Mouse (Mus musculus) heart, adult 11 months (tissue): ENCODE results near the gene Saxo1.

ENCODE experiments used
- DNase-seq: peaks from one replicate; pipeline ENCODE4 v3.0.0; 2022

Gene Saxo1

GRCm38 (mm10) chr4:86558228-86558627, at the start of gene Saxo1:
Saxo1 (minus strand) TSS chr4:86558328.
- peak; percentile 82 for DNase-seq

- no peak for DNase-seq
Observed at GRCm38 (mm10) chr4:86591304-86591703, 33.2 kb upstream of the Saxo1 start.

- no peak for DNase-seq
Observed at GRCm38 (mm10) chr4:86588236-86588635, 30.1 kb upstream of the Saxo1 start.

GRCm38 (mm10) chr4:86580591-86580990, 22.5 kb upstream of the Saxo1 start:
- no peak for DNase-seq

GRCm38 (mm10) chr4:86580056-86580455, 21.9 kb upstream of the Saxo1 start:
- DNase-seq: no peak

- no peak for DNase-seq
Observed at GRCm38 (mm10) chr4:86576630-86577225, 18.6 kb upstream of the Saxo1 start.

- DNase-seq: no peak
Observed at GRCm38 (mm10) chr4:86576120-86576541, 18.0 kb upstream of the Saxo1 start.

GRCm38 (mm10) chr4:86575283-86575983, 17.3 kb upstream of the Saxo1 start, which contains the start of gene Rraga:
Rraga (plus strand) TSS chr4:86575668.
- DNase-seq: peak; percentile 99

- no peak for DNase-seq
Observed at GRCm38 (mm10) chr4:86574939-86575282, 16.8 kb upstream of the Saxo1 start.

- peak; percentile 72 for DNase-seq
Observed at GRCm38 (mm10) chr4:86561061-86561460, 2.9 kb upstream of the Saxo1 start.

- DNase-seq: peak; percentile 54
Observed at GRCm38 (mm10) chr4:86559006-86559405, 878 bp upstream of the Saxo1 start.

GRCm38 (mm10) chr4:86557371-86557770, 757 bp downstream of the Saxo1 start:
- no peak for DNase-seq

GRCm38 (mm10) chr4:86555035-86555707, 3.0 kb downstream of the Saxo1 start:
- DNase-seq: peak; percentile 81

GRCm38 (mm10) chr4:86548332-86548731, 9.8 kb downstream of the Saxo1 start:
- peak; percentile 83 for DNase-seq

GRCm38 (mm10) chr4:86545615-86546014, 12.5 kb downstream of the Saxo1 start:
- DNase-seq: no peak

GRCm38 (mm10) chr4:86543999-86544398, 14.1 kb downstream of the Saxo1 start:
- peak; percentile 45 for DNase-seq

- DNase-seq: peak; percentile 75
Observed at GRCm38 (mm10) chr4:86541573-86541972, 16.6 kb downstream of the Saxo1 start.

GRCm38 (mm10) chr4:86538936-86539335, 19.2 kb downstream of the Saxo1 start:
- DNase-seq: peak; percentile 73

- DNase-seq: no peak
Observed at GRCm38 (mm10) chr4:86537972-86538371, 20.2 kb downstream of the Saxo1 start.

GRCm38 (mm10) chr4:86534091-86534481, 24.0 kb downstream of the Saxo1 start:
- DNase-seq: peak; percentile 90

- peak; percentile 18 for DNase-seq
Observed at GRCm38 (mm10) chr4:86533406-86534090, 24.6 kb downstream of the Saxo1 start.

GRCm38 (mm10) chr4:86529161-86529560, 29.0 kb downstream of the Saxo1 start:
- no peak for DNase-seq
